Mouse (Mus musculus) MEL (cell line): ENCODE measurements around the gene Fanci.

Experiments
- CHD2 ChIP-seq: IDR thresholded peaks from 2 replicates; pipeline ENCODE4 v1.6.1; 2011; ENCODE audit warnings: low read length, improper control_type of control experiment
- CTCF ChIP-seq, 3 experiments: IDR thresholded peaks in 2 of 3; conservative IDR thresholded peaks in 1 of 3; 2 replicates each; pipeline ENCODE4 v1.5.1; 2011 to 2012; ENCODE audit warnings: low read length in 3 of 3, low read depth in 2 of 3, mild to moderate bottlenecking in 2 of 3, improper control_type of control experiment in 1 of 3, inconsistent platforms in 1 of 3, mixed read lengths in 1 of 3, moderate library complexity in 1 of 3; ENCODE audit not compliant: control insufficient read depth in 1 of 3, insufficient read depth in 1 of 3, poor library complexity in 1 of 3, severe bottlenecking in 1 of 3
- E2F4 ChIP-seq: IDR thresholded peaks from 2 replicates; pipeline ENCODE4 v1.6.1; 2011; ENCODE audit warnings: low read depth, low read length, improper control_type of control experiment, borderline replicate concordance
- EP300 ChIP-seq, 2 experiments: IDR thresholded peaks; 2 replicates each; pipeline ENCODE4 v1.6.1; 2011; ENCODE audit warnings: improper control_type of control experiment in 2 of 2, low read length in 2 of 2, low read depth in 1 of 2, mild to moderate bottlenecking in 1 of 2
- ETS1 ChIP-seq: IDR thresholded peaks from 2 replicates; pipeline ENCODE4 v1.6.1; 2012; ENCODE audit warnings: low read depth, mild to moderate bottlenecking, inconsistent platforms, low read length, improper control_type of control experiment, moderate library complexity
- MAX ChIP-seq: IDR thresholded peaks from 2 replicates; pipeline ENCODE4 v1.6.1; 2011; ENCODE audit warnings: low read length, improper control_type of control experiment
- NRF1 ChIP-seq: IDR thresholded peaks from 2 replicates; pipeline ENCODE4 v1.6.1; 2014; ENCODE audit warnings: low read depth, mild to moderate bottlenecking, inconsistent platforms, low read length, improper control_type of control experiment, moderate library complexity; ENCODE audit not compliant: poor library complexity, insufficient read depth, severe bottlenecking
- POLR2A ChIP-seq, 2 experiments: IDR thresholded peaks; 2 replicates each; pipeline ENCODE4 v1.6.1; 2011 to 2012; ENCODE audit warnings: low read length in 2 of 2, mild to moderate bottlenecking in 2 of 2, control low read depth in 1 of 2, improper control_type of control experiment in 1 of 2, low read depth in 1 of 2, moderate library complexity in 1 of 2; ENCODE audit not compliant: control insufficient read depth in 1 of 2, insufficient read depth in 1 of 2, poor library complexity in 1 of 2
- RAD21 ChIP-seq: IDR thresholded peaks from 2 replicates; pipeline ENCODE4 v1.6.1; 2011; ENCODE audit warnings: mild to moderate bottlenecking, low read depth, low read length, improper control_type of control experiment
- SMC3 ChIP-seq: IDR thresholded peaks from 2 replicates; pipeline ENCODE4 v1.6.1; 2011; ENCODE audit warnings: low read depth, low read length, improper control_type of control experiment
- USF1 ChIP-seq: IDR thresholded peaks from 2 replicates; pipeline ENCODE4 v1.6.1; 2014; ENCODE audit warnings: low read depth, mild to moderate bottlenecking, inconsistent platforms, low read length, improper control_type of control experiment, moderate library complexity

- TF ChIP-seq SMC3: no peak
- TF ChIP-seq POLR2A (IDR thresholded peaks at IDR 0.05; ENCODE audit: control insufficient read depth in 1 of 2, insufficient read depth in 1 of 2, low read depth in 1 of 2, low read length in 2 of 2, poor library complexity in 1 of 2): no peak
- no peak for TF ChIP-seq RAD21
- TF ChIP-seq CTCF (IDR thresholded peaks at IDR 0.05 in 2 of 3, conservative IDR thresholded peaks at IDR 0.05 in 1 of 3; ENCODE audit: control insufficient read depth in 1 of 3, insufficient read depth in 1 of 3, low read depth in 2 of 3, low read length in 3 of 3, poor library complexity in 1 of 3, severe bottlenecking in 1 of 3): no peak
- TF ChIP-seq EP300 (IDR thresholded peaks at IDR 0.05; ENCODE audit: low read depth in 1 of 2, low read length in 2 of 2): no peak
- TF ChIP-seq NRF1: no peak
- TF ChIP-seq ETS1: no peak
- TF ChIP-seq USF1: no peak
- TF ChIP-seq MAX: no peak
- no peak for TF ChIP-seq CHD2
- TF ChIP-seq E2F4: no peak
Measured at GRCm38 (mm10) chr7:79388671-79389206, 3.0 kb upstream of the Fanci start.
